Mouse (Mus musculus): ENCODE measurements around the gene Wipf1.
A peak's percentile ranks its signal among the peaks of the same experiment; 100 is the strongest.

The Wipf1 gene

DNA sequence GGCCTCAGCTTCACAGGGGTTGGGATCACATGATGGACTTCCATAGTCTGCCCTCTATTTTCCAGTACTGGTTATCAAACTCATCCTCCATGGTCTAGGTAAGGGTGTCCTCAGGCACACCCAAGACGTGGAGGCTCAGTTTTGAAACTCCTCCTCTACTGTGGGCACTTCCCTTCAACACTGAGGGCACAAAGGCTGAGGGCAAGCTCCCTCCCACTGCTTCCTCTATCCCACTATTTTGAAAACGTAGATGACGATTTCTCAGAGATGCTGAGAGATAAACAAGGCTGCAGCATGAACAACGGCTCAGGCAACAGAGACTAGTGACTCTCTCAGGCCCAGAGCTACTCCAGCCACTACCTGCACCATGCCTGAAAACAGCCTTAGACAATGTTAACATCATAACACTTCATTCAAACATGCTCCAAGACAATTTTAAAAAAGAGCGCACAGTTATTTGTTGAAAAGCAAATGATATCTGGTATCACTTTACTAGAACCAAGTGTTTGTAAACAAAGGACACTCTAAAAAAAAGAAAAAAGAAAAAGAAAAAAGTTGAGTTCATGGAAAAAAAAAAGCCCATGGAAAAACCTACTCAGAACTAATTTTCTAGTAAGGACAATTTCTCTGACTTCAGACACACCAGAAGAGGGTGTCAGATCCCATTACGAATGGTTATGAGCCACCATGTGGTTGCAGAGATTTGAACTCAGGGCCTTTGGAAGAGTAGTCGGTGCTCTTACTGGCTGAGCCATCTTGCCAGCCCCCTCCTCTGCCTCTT, 62.3 kb downstream of the Wipf1 start:
- no peak for DNase-seq (ENCODE audit: low spot score)

GRCm38 (mm10) chr2:73466481-73466880, 63.1 kb downstream of the Wipf1 start:
- DNase-seq (ENCODE audit: low spot score) = no peak

- no peak for DNase-seq (ENCODE audit: low spot score)
Observed at GRCm38 (mm10) chr2:73463431-73464194, 65.9 kb downstream of the Wipf1 start.

DNA sequence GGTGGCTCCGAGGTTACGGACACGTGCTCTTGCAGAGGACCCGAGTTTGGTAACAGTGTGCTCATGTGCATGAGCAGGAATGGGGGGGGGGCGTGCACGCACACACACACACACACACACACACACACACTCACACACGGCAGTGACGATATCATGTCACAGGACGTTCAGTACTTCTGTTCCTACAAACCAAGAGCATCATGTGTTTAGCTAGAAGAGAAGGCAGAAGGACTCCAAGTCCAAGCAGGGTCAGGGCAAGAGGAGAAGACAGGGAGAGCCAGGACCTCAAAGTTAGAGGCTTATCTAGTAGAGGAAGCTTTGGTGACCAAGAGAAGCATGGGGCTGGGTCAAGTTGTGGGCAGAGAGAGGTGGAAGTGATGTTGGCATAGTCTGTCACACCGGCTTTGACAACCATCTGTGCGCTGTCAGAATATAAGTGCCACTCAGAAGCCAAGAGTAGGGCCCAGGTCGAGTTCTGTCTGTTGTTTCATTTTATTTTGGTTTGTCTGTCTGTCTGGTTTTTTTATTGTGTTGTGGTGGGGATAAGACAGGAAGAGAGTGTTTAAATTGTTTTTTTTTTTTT, 66.7 kb downstream of the Wipf1 start:
- no peak for DNase-seq (ENCODE audit: low spot score)

DNA sequence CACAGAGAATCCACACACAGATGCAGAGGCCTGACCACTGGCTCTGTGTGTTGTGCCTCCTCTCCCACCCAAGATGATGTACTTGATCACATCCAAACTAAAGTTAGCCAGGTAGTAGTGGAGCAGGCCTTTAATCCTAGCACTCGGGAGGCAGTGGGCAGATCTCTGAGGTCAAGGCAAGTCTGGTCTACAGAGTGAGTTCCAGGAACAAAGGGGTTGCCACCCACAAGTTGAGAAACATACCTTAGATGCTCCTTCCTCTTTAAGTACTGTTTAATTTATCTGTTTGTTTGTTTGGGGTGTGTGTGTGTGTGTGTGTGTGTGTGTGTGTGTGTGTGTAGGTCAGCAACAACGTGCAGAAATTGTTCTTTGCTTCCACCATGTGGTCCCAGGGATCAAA, 67.3 kb downstream of the Wipf1 start:
- no peak for DNase-seq (ENCODE audit: low spot score)

DNA sequence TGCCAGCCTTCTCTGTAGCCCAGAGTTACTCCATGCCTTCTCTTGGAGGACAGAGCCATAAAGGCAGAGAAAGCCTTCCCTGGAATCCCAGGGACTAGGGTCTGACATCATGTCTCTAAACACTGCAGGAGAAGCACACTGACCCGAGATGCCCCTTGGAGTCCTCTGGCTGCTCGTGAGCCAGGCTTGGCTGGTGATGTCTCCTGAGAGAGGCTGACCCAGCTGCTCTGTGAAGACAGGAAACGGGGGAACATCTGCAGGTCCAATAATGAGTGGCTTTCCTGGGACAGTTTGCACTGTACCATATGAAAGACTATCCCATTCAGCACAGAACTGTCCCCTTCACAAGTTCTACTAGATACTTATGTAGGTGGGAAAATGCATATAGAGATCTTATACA, 69.4 kb downstream of the Wipf1 start:
- DNase-seq (ENCODE audit: low spot score) = no peak

DNA sequence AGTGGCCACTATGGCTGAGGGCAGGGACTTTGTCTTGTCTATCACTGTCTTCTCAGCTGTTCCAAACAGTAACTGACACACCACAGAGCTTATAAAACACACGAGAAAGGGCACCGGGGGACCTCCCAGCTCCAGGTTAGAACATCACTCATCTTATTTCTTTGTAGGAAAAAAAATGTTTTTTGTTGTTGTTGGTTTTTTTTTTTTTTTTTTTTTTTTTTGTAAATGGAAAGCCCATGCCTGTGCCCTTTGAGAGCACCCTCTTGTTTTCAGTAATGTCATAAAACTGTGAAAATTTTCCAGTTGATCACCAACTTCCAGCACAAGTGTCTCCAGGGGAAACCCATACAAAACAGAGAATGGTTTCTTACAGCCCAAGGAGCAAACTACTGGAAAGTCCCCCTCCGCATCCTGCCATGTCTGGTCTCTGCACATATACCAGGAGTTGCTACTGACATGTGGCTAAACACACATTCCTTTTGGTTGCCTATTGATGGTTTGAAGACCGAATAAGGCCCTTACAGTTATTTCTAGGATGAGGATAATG, 69.9 kb downstream of the Wipf1 start:
- DNase-seq (ENCODE audit: low spot score) = no peak

DNA sequence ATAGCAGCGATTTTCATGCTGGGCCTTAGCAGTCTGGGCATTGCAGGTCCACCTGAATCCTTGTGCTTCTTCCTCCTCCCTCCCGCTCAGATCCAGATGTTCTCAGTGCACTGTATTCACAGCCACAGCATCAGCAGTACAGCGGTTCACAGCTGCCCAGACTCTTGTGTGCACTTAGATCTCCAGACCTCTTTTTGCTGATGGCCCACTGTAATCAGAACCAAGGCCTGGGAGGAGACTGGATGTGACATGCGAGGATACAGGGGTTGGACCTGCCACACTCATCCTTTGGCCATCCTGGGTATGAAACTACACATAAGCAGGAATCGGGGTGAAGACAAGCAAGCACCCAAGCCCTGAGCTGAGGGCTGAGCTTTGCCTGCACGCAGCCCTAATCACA, 72.6 kb downstream of the Wipf1 start:
- no peak for DNase-seq (ENCODE audit: low spot score)

DNA sequence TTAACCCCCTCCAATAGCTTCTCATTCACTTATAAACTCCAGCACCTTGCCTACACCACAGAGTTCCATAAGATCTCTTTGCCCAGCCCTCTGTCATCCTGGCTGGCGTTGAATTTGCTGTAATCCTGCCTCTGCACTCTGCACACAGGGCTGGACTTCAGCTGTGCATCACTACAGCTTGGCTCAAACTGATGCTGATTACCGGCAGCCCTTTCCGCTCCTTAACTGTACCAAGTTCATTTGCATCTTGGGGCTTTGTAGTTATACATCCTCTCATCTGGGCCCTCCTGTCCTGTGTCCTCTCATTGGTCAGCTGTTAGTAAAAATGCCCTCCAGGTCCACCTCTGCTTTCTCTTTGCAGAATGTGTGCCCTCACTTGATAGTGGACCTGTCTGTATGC, 73.4 kb downstream of the Wipf1 start:
- no peak for DNase-seq (ENCODE audit: low spot score)

DNA sequence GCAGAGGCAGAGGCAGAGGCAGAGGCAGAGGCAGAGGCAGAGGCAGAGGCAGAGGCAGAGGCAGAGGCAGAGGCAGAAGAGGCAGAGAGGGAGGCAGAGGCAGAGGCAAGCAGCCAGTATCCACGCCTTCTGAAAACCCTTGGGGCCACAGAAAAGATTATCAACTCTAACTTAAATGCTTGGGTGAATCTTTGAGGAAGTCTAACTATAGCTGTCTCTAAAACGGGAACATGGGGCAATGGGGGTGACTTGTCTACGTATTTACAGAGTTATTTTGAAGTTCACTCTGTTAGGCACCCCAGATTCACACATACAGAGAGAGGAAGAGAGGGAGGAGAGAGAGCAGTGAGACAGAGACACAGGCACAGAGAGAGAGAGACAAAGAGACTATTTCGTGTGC, 74.0 kb downstream of the Wipf1 start:
- DNase-seq (ENCODE audit: low spot score) = no peak

- DNase-seq (ENCODE audit: low spot score) = no peak
Observed at GRCm38 (mm10) chr2:73454682-73455081, 74.9 kb downstream of the Wipf1 start.

- DNase-seq (ENCODE audit: low spot score) = no peak
Observed at GRCm38 (mm10) chr2:73454186-73454585, 75.3 kb downstream of the Wipf1 start.

DNA sequence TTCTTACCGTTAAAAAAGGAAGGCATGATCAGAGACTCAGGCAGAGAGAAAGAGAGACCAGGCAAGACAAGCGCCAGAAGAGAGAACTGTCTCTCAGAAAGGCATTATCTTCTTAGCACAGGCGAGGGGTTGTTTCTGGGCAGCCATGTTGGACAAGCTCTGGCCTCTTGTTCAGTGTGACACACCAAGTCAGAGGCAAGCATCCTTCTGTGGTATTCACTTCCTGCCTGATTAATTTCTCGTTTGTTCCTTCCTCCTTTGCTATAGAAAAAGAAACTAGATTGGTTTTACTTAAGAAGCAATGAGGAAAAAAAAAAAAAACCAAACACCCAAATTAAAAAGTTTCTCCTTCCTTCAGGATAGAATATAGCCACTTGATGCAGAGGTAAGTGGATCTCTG, 75.8 kb downstream of the Wipf1 start:
- DNase-seq (ENCODE audit: low spot score) = no peak

GRCm38 (mm10) chr2:73453085-73453484, 76.4 kb downstream of the Wipf1 start:
- DNase-seq (ENCODE audit: low spot score) = no peak

DNA sequence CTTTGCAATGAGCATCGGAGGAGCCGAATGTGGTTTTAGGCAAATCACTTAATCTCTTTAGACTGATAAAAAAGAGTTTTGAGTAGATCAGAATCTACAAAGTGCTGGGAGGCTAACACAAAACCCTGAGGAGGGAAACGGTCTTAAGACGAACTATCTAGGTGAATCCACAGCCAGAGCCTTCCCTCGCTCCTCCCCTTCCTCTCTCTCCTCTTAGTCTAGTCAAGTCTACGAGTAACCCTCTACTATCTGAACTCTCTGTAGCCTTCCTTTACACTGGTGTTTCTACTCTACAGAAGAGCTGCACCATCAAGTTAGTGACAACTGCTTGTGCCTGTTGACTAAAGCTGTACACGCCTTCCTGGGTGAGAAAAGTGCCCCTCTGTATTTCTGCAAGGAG, 77.0 kb downstream of the Wipf1 start:
- DNase-seq (ENCODE audit: low spot score) = no peak

GRCm38 (mm10) chr2:73451541-73451940, 78.0 kb downstream of the Wipf1 start:
- DNase-seq (ENCODE audit: low spot score) = no peak

DNA sequence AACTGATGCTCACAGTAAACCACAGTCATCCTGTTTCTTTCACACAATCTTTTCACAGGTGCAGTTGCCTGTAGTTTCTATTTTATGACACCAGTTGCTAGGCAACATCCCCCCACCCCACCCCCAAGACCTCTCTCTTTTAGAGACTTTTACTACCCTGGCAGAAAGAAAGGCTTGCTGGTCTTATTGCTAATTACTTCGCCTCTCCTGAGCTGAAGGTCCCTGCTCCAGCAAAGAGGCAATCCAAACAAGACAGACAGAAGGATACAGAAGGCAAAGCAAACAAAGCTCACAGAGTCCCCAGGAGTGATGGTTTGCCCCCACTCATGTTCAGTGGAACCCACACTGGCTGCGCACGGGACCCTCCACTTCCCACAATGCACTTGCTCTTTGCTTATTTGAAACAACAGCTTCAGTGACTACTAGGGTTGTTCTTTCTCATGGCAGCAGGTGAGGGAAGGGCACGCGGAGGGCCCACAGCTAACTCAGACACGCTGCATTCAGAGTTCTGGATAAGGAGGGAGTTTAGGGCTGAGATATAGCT, 79.3 kb downstream of the Wipf1 start:
- DNase-seq (ENCODE audit: low spot score) = no peak

GRCm38 (mm10) chr2:73443985-73444384, 85.5 kb downstream of the Wipf1 start:
- DNase-seq (ENCODE audit: low spot score) = no peak

DNA sequence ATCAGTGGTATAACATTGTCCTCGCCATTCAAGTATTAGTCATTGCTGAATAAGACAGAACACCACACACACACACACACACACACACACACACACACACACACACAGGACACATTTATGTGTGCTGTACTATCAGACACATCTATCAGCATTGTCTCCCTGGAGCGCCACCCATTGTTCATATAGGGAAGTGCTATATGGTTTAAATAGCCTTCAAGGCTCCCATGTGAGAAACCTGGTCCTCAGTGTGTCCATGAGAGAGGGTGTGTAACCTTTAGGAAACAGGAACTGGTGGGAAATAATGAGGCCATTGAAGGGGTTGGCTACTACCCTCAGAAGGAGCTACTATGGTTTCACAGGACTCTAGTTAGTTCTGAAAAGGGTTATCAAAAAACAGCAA, 87.5 kb downstream of the Wipf1 start:
- DNase-seq (ENCODE audit: low spot score) = no peak

- DNase-seq (ENCODE audit: low spot score) = no peak
Observed at GRCm38 (mm10) chr2:73440319-73440718, 89.2 kb downstream of the Wipf1 start.

DNA sequence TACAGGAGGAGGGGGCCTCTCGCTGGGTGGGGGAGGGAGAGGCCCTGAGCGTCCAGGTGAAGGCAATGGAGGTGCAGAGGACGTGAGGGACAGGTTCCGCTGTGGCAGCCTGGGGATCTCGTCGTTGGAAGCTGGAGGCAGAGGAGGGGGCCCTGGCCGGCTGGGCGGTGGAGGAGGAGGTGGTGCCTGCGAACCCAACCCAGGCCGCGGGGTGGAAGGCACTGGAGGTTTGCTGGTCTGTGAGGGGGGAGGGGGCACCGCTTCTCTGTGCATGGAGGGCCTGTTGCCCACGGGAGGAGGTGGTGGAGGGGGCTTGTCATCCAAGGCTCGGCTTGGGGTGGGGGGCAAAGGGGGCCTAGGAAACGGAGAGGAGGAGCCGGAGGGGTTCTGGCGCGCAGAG, 92.6 kb downstream of the Wipf1 start:
- DNase-seq (ENCODE audit: low spot score) = no peak

DNA sequence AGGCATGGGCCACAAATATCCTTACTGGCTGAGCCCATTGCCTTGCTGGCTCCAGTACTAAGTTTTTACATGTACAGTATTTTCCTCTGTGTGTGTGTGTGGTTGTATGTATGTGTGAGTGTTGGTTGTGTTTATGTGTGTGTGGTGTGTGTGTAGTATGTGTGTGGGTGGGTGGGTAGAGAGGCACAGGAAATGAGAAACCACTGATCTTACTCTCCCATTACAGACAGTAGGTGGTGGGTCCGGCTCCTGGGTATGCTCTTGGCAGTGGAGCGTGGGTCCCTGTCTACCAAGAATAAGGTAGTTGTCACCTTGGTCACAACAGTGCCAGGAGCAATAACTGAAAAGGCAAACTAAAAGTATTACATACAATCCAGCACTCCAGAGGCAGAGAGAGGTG, 93.7 kb downstream of the Wipf1 start:
- DNase-seq (ENCODE audit: low spot score) = no peak

- peak; percentile 69 for DNase-seq (ENCODE audit: low spot score)
Observed at GRCm38 (mm10) chr2:73431959-73432396, 97.6 kb downstream of the Wipf1 start.

Data from yolk sac, embryonic 10.5 days (tissue).